Mouse (Mus musculus) megakaryocyte, embryonic 14.5 days (primary cell): ENCODE data around the gene Cdc42se1.

ENCODE experiments used
- FLI1 ChIP-seq: IDR thresholded peaks from 2 replicates; pipeline ENCODE4 v1.6.1; 2012; ENCODE audit warnings: low read length, inconsistent platforms, mixed read lengths
- GATA1 ChIP-seq: IDR thresholded peaks from 3 replicates; pipeline ENCODE4 v1.6.1; 2012; ENCODE audit warnings: mixed read lengths, low read length, inconsistent platforms, borderline replicate concordance

DNA sequence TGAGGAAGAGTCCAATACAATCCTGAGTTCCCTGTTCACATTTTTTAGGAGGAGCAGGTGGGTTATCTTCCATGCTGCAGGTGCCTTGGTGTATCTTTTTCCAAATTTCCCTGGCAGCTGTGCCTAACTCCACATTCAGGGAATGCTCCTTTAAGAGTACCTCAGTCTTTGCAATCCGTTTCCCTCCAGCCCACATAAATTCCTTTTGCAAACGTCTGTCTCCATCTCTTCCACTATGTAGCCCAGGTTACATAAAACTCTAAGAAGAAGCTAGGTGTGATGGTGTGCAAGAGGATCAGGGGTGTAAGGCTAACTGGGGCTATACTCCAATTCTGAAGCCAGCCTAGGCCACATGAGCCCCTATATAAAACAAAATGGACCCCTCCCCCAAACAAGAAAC lies 14.6 kb downstream of the Cdc42se1 start:
- TF ChIP-seq GATA1 (no peak), FLI1 (no peak)
